In genomic region chr4:4623840-4624239, GRCm38 (mm10) we compare ENCODE assay signal across 27 mouse cellular contexts.
A peak's percentile ranks its signal among the peaks of the same experiment; 100 is the strongest.
DNase-seq lines count a peak whose midpoint lies in the region; ATAC-seq and TF ChIP-seq lines count a peak whose summit lies in the region.
"Had no signal": no experiment of that assay in that cellular context is flagged by ENCODE, and none has a peak within 500 bp of the region (broad histone marks: within the 10 kb centered on the region; RNA-seq: fewer than 3 reads in every experiment).

No protein-coding gene starts in this region.

- 0 out of 2 replicates have a peak, but pooled peaks have one; percentile 50 for ATAC-seq in midbrain, embryonic 15.5 days (replicated peaks)
- no peak; the same call in 1 of the 2 replicates for ATAC-seq in midbrain, embryonic 16.5 days
- ATAC-seq: forebrain, embryonic 13.5 days; lung, postnatal 0 days had no signal

- H3K9ac ChIP-seq in midbrain, embryonic 15.5 days: no peak overlapping the region
- no peak overlapping the region for H3K9ac ChIP-seq in midbrain, embryonic 16.5 days (ENCODE audit: low read depth, low read length)
- H3K9ac ChIP-seq: forebrain, embryonic 13.5 days; hindbrain, embryonic 13.5 days; limb, embryonic 15.5 days; liver, embryonic 13.5 days; neural tube, embryonic 12.5 days; stomach, embryonic 15.5 days had no signal

- no peaks in the 10 kb centered on the region for H3K9me3 ChIP-seq in midbrain, embryonic 15.5 days
- no peaks in the 10 kb centered on the region for H3K9me3 ChIP-seq in midbrain, embryonic 16.5 days (replicated peaks; ENCODE audit: control insufficient read depth, low read length, poor library complexity, severe bottlenecking)
- H3K9me3 ChIP-seq: forebrain, embryonic 13.5 days; heart, embryonic 10.5 days; hindbrain, embryonic 13.5 days; limb, embryonic 10.5 days; limb, embryonic 15.5 days; liver, embryonic 13.5 days; neural tube, embryonic 12.5 days; stomach, embryonic 15.5 days had no signal

- peak; percentile 10 to 21 for DNase-seq in cerebellum, adult 18-20 months
- peak; percentile 12 to 29 for DNase-seq in cerebellum, postnatal 10 days
- peak; percentile 45 for DNase-seq in retina, postnatal 1 day
- DNase-seq in natural killer cell, adult 2 months (ENCODE audit: low spot score in 2 of 2): no peak
- DNase-seq in T-cell, adult 2 months (ENCODE audit: low spot score): no peak
- DNase-seq in layer of hippocampus, adult 2 months (ENCODE audit: low spot score in 2 of 2): no peak
- DNase-seq: adrenal gland, postnatal 10 days; B cell, adult 2 months; gastrocnemius, postnatal 25 days; heart, adult 11 months; heart, postnatal 36 days; kidney, adult 18-20 months; kidney, postnatal 36 days; liver, embryonic 13.5 days; lung, adult 18-20 months; midbrain, embryonic 14.5 days had no signal

- H3K27ac ChIP-seq in midbrain, embryonic 15.5 days: no peak overlapping the region
- H3K27ac ChIP-seq in midbrain, embryonic 16.5 days (ENCODE audit: low read length): no peak overlapping the region
- H3K27ac ChIP-seq in layer of hippocampus, adult 2 months: no peak overlapping the region
- H3K27ac ChIP-seq: forebrain, embryonic 13.5 days; heart, embryonic 10.5 days; hindbrain, embryonic 13.5 days; limb, embryonic 10.5 days; limb, embryonic 15.5 days; liver, embryonic 13.5 days; neural tube, embryonic 12.5 days; stomach, embryonic 15.5 days had no signal

- 58% methylated on average over 3 of the region's 3 CpGs for WGBS in midbrain, embryonic 15.5 days
- 51% methylated on average over 3 of the region's 3 CpGs for WGBS in midbrain, embryonic 16.5 days

- H3K36me3 ChIP-seq in midbrain, embryonic 15.5 days (replicated peaks): no peaks in the 10 kb centered on the region
- no peaks in the 10 kb centered on the region for H3K36me3 ChIP-seq in midbrain, embryonic 16.5 days (ENCODE audit: control insufficient read depth, insufficient read depth, low read length)
- H3K36me3 ChIP-seq: heart, embryonic 10.5 days; hindbrain, embryonic 13.5 days; limb, embryonic 10.5 days; limb, embryonic 15.5 days; liver, embryonic 13.5 days; neural tube, embryonic 12.5 days; stomach, embryonic 15.5 days had no signal

- TF ChIP-seq CTCF in layer of hippocampus, adult 2 months (conservative IDR thresholded peaks at IDR 0.05): no peak

- H3K4me3 ChIP-seq in midbrain, embryonic 15.5 days: no peak overlapping the region
- H3K4me3 ChIP-seq in midbrain, embryonic 16.5 days (ENCODE audit: low read depth, low read length): no peak overlapping the region
- H3K4me3 ChIP-seq in layer of hippocampus, adult 2 months: no peak overlapping the region
- H3K4me3 ChIP-seq: erythroblast, embryonic 14.5 days; forebrain, embryonic 13.5 days; heart, embryonic 10.5 days; hindbrain, embryonic 13.5 days; limb, embryonic 10.5 days; limb, embryonic 15.5 days; liver, embryonic 13.5 days; neural tube, embryonic 12.5 days; stomach, embryonic 15.5 days had no signal

- no peak overlapping the region for H3K4me2 ChIP-seq in midbrain, embryonic 15.5 days
- no peak overlapping the region for H3K4me2 ChIP-seq in midbrain, embryonic 16.5 days (ENCODE audit: low read length)
- H3K4me2 ChIP-seq: forebrain, embryonic 13.5 days; hindbrain, embryonic 13.5 days; limb, embryonic 15.5 days; liver, embryonic 13.5 days; neural tube, embryonic 12.5 days; stomach, embryonic 15.5 days had no signal

- no peaks in the 10 kb centered on the region for H3K4me1 ChIP-seq in midbrain, embryonic 15.5 days
- H3K4me1 ChIP-seq in midbrain, embryonic 16.5 days (ENCODE audit: control insufficient read depth, insufficient read depth, low read length): no peaks in the 10 kb centered on the region
- H3K4me1 ChIP-seq: forebrain, embryonic 13.5 days; heart, embryonic 10.5 days; hindbrain, embryonic 13.5 days; limb, embryonic 10.5 days; limb, embryonic 15.5 days; liver, embryonic 13.5 days; neural tube, embryonic 12.5 days; stomach, embryonic 15.5 days had no signal

- H3K27me3 ChIP-seq in midbrain, embryonic 15.5 days (replicated peaks): no peaks in the 10 kb centered on the region
- no peaks in the 10 kb centered on the region for H3K27me3 ChIP-seq in midbrain, embryonic 16.5 days (ENCODE audit: control insufficient read depth, insufficient read depth, low read depth, low read length)
- H3K27me3 ChIP-seq: forebrain, embryonic 13.5 days; hindbrain, embryonic 13.5 days; limb, embryonic 15.5 days; liver, embryonic 13.5 days; neural tube, embryonic 12.5 days; stomach, embryonic 15.5 days had no signal

Comparison
In these comparisons a context has a peak if more than half of its experiments do, and no peak if none do; other contexts are left out.
1. DNase-seq: peak in cerebellum, adult 18-20 months (2 of 2), cerebellum, postnatal 10 days (2 of 2) and retina, postnatal 1 day (single experiment); none in natural killer cell, adult 2 months (0 of 2), T-cell, adult 2 months (single experiment) and layer of hippocampus, adult 2 months (0 of 2).